7 mouse cellular contexts compared by ENCODE assay signal in genomic region chr9:37421239-37421638, GRCm38 (mm10). TPM values are rescaled to one million over a fixed set of nuclear protein-coding genes. Genes with fewer than 3 reads are reported as not detected.
DNase-seq lines count a peak whose midpoint lies in the region; ATAC-seq lines count a peak whose summit lies in the region.

No protein-coding gene starts in this region.

- H3K27me3 ChIP-seq in forebrain, embryonic 14.5 days (replicated peaks; ENCODE audit: control insufficient read depth, insufficient read depth, low read length), result no peaks in the 10 kb centered on the region
- H3K27me3 ChIP-seq in limb, embryonic 12.5 days, result peaks cover 52% of the 10 kb centered on the region
- peaks cover 54% of the 10 kb centered on the region for H3K27me3 ChIP-seq in midbrain, embryonic 13.5 days

- peak overlapping the region; percentile 45; the same call in 1 of the 2 replicates for H3K9ac ChIP-seq in forebrain, embryonic 14.5 days (ENCODE audit: low read length)
- no peak overlapping the region for H3K9ac ChIP-seq in limb, embryonic 12.5 days (replicated peaks)
- no peak overlapping the region for H3K9ac ChIP-seq in midbrain, embryonic 13.5 days (replicated peaks)

- H3K4me3 ChIP-seq in forebrain, embryonic 14.5 days (ENCODE audit: low read depth, low read length), result no peak overlapping the region
- peak overlapping the region; percentile 27; the same call in 1 of the 2 replicates for H3K4me3 ChIP-seq in limb, embryonic 12.5 days (replicated peaks)
- no peak overlapping the region for H3K4me3 ChIP-seq in midbrain, embryonic 13.5 days (replicated peaks)

- H3K27ac ChIP-seq in forebrain, embryonic 14.5 days (ENCODE audit: low read depth, low read length), result no peak overlapping the region
- H3K27ac ChIP-seq in limb, embryonic 12.5 days, result no peak overlapping the region
- no peak overlapping the region for H3K27ac ChIP-seq in midbrain, embryonic 13.5 days

- H3K4me1 ChIP-seq in forebrain, embryonic 14.5 days (ENCODE audit: control insufficient read depth, insufficient read depth, low read length), result no peaks in the 10 kb centered on the region
- H3K4me1 ChIP-seq in limb, embryonic 12.5 days (replicated peaks), result 0 out of 2 replicates have a peak, but pooled peaks cover 8% of the 10 kb centered on the region
- peaks cover 9% of the 10 kb centered on the region for H3K4me1 ChIP-seq in midbrain, embryonic 13.5 days (replicated peaks)

- peak; percentile 45 for ATAC-seq in forebrain, embryonic 14.5 days
- ATAC-seq in limb, embryonic 12.5 days (ENCODE audit: insufficient number of reproducible peaks, insufficient read depth, low FRiP score, low TSS enrichment, low read depth), result no peak
- ATAC-seq in midbrain, embryonic 13.5 days, result peak; percentile 51

- DNase-seq in urinary bladder, postnatal 25 days (ENCODE audit: low spot score), result peak; percentile 21
- no peak for DNase-seq in urinary bladder, postnatal 36 days (ENCODE audit: low spot score in 2 of 2)
- DNase-seq in forebrain, embryonic 14.5 days (ENCODE audit: low spot score), result no peak
- no peak for DNase-seq in left cerebral cortex, adult 11 months (ENCODE audit: low spot score)
- DNase-seq in right cerebral cortex, adult 18-20 months, result no peak

- H3K36me3 ChIP-seq in forebrain, embryonic 14.5 days (ENCODE audit: control insufficient read depth, insufficient read depth, low read length), result no peaks in the 10 kb centered on the region
- H3K36me3 ChIP-seq in limb, embryonic 12.5 days, result no peaks in the 10 kb centered on the region
- no peaks in the 10 kb centered on the region for H3K36me3 ChIP-seq in midbrain, embryonic 13.5 days

- peak overlapping the region; percentile 50 for H3K4me2 ChIP-seq in forebrain, embryonic 14.5 days (ENCODE audit: low read length)
- peak overlapping the region; percentile 58 for H3K4me2 ChIP-seq in limb, embryonic 12.5 days
- peak overlapping the region; percentile 52 for H3K4me2 ChIP-seq in midbrain, embryonic 13.5 days (replicated peaks)

- H3K9me3 ChIP-seq in forebrain, embryonic 14.5 days (replicated peaks; ENCODE audit: control insufficient read depth, low read length), result no peaks in the 10 kb centered on the region
- H3K9me3 ChIP-seq in limb, embryonic 12.5 days, result no peaks in the 10 kb centered on the region
- H3K9me3 ChIP-seq in midbrain, embryonic 13.5 days, result no peaks in the 10 kb centered on the region

- 40% methylated on average over 12 of the region's 12 CpGs for WGBS in forebrain, embryonic 14.5 days
- 19% methylated on average over 12 of the region's 12 CpGs for WGBS in limb, embryonic 12.5 days
- 25% methylated on average over 12 of the region's 12 CpGs for WGBS in midbrain, embryonic 13.5 days

RNA-seq across cellular contexts. Expression of gene Robo3, which starts 11.8 kb away (rescaled TPM):
- 2.5 and 2.6 TPM in 2 replicates for polyA plus RNA-seq in forebrain, embryonic 14.5 days (2014; fragmentation: Nextera tagmentation; extraction: Ambion mirVana)
- polyA plus RNA-seq in limb, embryonic 12.5 days (2016; fragmentation: Nextera tagmentation; extraction: Ambion mirVana), result 0.10 TPM in 1 of 2 replicates, not detected in the other
- 20.5 and 22.4 TPM in 2 replicates for polyA plus RNA-seq in midbrain, embryonic 13.5 days (2015; fragmentation: Nextera tagmentation; extraction: Ambion mirVana)

RNA-seq across cellular contexts. Expression of gene Robo4, which starts 19.5 kb away (rescaled TPM):
- polyA plus RNA-seq in forebrain, embryonic 14.5 days (2014; fragmentation: Nextera tagmentation; extraction: Ambion mirVana), result 3.3 and 3.7 TPM in 2 replicates
- polyA plus RNA-seq in limb, embryonic 12.5 days (2016; fragmentation: Nextera tagmentation; extraction: Ambion mirVana), result 8.4 and 10.3 TPM in 2 replicates
- 4.0 and 4.9 TPM in 2 replicates for polyA plus RNA-seq in midbrain, embryonic 13.5 days (2015; fragmentation: Nextera tagmentation; extraction: Ambion mirVana)

RNA-seq across cellular contexts. Expression of gene Hepacam, which starts 54.1 kb away (rescaled TPM):
- polyA plus RNA-seq in forebrain, embryonic 14.5 days (2014; fragmentation: Nextera tagmentation; extraction: Ambion mirVana), result 1.9 and 4.5 TPM in 2 replicates
- 0.06 TPM in 1 of 2 replicates, not detected in the other for polyA plus RNA-seq in limb, embryonic 12.5 days (2016; fragmentation: Nextera tagmentation; extraction: Ambion mirVana)
- 2.2 and 2.5 TPM in 2 replicates for polyA plus RNA-seq in midbrain, embryonic 13.5 days (2015; fragmentation: Nextera tagmentation; extraction: Ambion mirVana)
